Mouse (Mus musculus): ENCODE measurements around the gene Optc.

Gene Optc

GRCm38 (mm10) chr1:133917456-133918087, 9.8 kb upstream of the Optc start:
- DNase-seq, result peak; percentile 56 to 80

GRCm38 (mm10) chr1:133915723-133916355, 8.0 kb upstream of the Optc start:
- peak; percentile 85 to 91 for DNase-seq

- DNase-seq, result no peak
These were observed 7.3 kb upstream of the Optc start for GRCm38 (mm10) chr1:133915115-133915514.

- no peak for DNase-seq
These were observed 5.2 kb upstream of the Optc start for GRCm38 (mm10) chr1:133913018-133913417.

GRCm38 (mm10) chr1:133911456-133911855, 3.7 kb upstream of the Optc start:
- DNase-seq, result peak; percentile 66 to 71

GRCm38 (mm10) chr1:133911008-133911407, 3.2 kb upstream of the Optc start:
- DNase-seq, result peak in 1 of 2 experiments; percentile 30

- DNase-seq, result no peak
These were observed 2.3 kb upstream of the Optc start for GRCm38 (mm10) chr1:133910108-133910507.

- DNase-seq, result peak; percentile 78 to 81
These were observed 1.1 kb upstream of the Optc start for GRCm38 (mm10) chr1:133908659-133909575.

GRCm38 (mm10) chr1:133906420-133906819, 1.4 kb downstream of the Optc start:
- DNase-seq, result no peak

GRCm38 (mm10) chr1:133900825-133901224, 7.0 kb downstream of the Optc start:
- no peak for DNase-seq

- no peak for DNase-seq
These were observed 8.7 kb downstream of the Optc start for GRCm38 (mm10) chr1:133899043-133899542.

GRCm38 (mm10) chr1:133897293-133897692, 10.5 kb downstream of the Optc start:
- no peak for DNase-seq

- DNase-seq, result peak; percentile 68 to 89
These were observed 16.3 kb downstream of the Optc start for GRCm38 (mm10) chr1:133891489-133891888.

- DNase-seq, result peak in 1 of 2 experiments; percentile 37
These were observed 17.7 kb downstream of the Optc start for GRCm38 (mm10) chr1:133889949-133890598.

- no peak for DNase-seq
These were observed 20.1 kb downstream of the Optc start for GRCm38 (mm10) chr1:133887538-133888250.

- DNase-seq, result no peak
These were observed 20.8 kb downstream of the Optc start for GRCm38 (mm10) chr1:133887044-133887443.

GRCm38 (mm10) chr1:133886431-133886830, 21.4 kb downstream of the Optc start:
- peak in 1 of 2 experiments; percentile 59 for DNase-seq

GRCm38 (mm10) chr1:133885811-133886210, 22.0 kb downstream of the Optc start:
- DNase-seq, result no peak

- DNase-seq, result no peak
These were observed 23.1 kb downstream of the Optc start for GRCm38 (mm10) chr1:133884746-133885145.

- DNase-seq, result no peak
These were observed 23.7 kb downstream of the Optc start for GRCm38 (mm10) chr1:133884090-133884489.

GRCm38 (mm10) chr1:133882283-133883217, 25.2 kb downstream of the Optc start:
- DNase-seq, result no peak
